Mouse (Mus musculus) testis, adult 2 months (tissue): Measurements from ENCODE around the gene Acvr1b.

Experiments used
- CTCF ChIP-seq: fragments of 200-500 bp; IDR thresholded peaks from 2 replicates; pipeline ENCODE4 v1.5.1; 2012; ENCODE audit warnings: low read depth, mild to moderate bottlenecking, inconsistent platforms, low read length, moderate library complexity; ENCODE audit not compliant: control insufficient read depth, insufficient read depth, insufficient replicate concordance
- POLR2A ChIP-seq: fragments of 200-500 bp; IDR thresholded peaks from 2 replicates; pipeline ENCODE4 v1.6.1; 2012; ENCODE audit warnings: low read depth, mild to moderate bottlenecking, inconsistent platforms, low read length, moderate library complexity; ENCODE audit not compliant: control insufficient read depth

GRCm38 (mm10) chr15:101169910-101170309 lies 4.0 kb upstream of the Acvr1b start:
- no peak for TF ChIP-seq POLR2A
- no peak for TF ChIP-seq CTCF
